Mouse (Mus musculus) splenic B cell, adult 2 months (primary cell): Measurements from ENCODE around the gene Ninl.
"Not testable (repeated sequence)": the region's sequence is repeated elsewhere in the genome, so short reads cannot be mapped to it uniquely, and the experiment has no call there.

ENCODE experiments used
- DNase-seq: peaks from one replicate; pipeline ENCODE4 v3.0.0-alpha.2; 2011; ENCODE audit warnings: low read depth, low spot score
- H3K27me3 ChIP-seq: 2 replicates; pipeline ENCODE4 v1.6.1; 2012; ENCODE audit warnings: mild to moderate bottlenecking, low read length, moderate library complexity, mixed read lengths; ENCODE audit not compliant: control insufficient read depth, poor library complexity, insufficient read depth, severe bottlenecking
- H3K36me3 ChIP-seq: 2 replicates; pipeline ENCODE4 v1.6.1; 2012; ENCODE audit warnings: mild to moderate bottlenecking, low read length, moderate library complexity, mixed read lengths; ENCODE audit not compliant: control insufficient read depth, poor library complexity, insufficient read depth, severe bottlenecking

Gene Ninl

GRCm38 (mm10) chr2:150948786-150949185, 90.4 kb downstream of the Ninl start:
- H3K27me3 ChIP-seq = no peaks in the 10 kb centered on the region
- DNase-seq = no peak
- H3K36me3 ChIP-seq = no peaks in the 10 kb centered on the region

DNA sequence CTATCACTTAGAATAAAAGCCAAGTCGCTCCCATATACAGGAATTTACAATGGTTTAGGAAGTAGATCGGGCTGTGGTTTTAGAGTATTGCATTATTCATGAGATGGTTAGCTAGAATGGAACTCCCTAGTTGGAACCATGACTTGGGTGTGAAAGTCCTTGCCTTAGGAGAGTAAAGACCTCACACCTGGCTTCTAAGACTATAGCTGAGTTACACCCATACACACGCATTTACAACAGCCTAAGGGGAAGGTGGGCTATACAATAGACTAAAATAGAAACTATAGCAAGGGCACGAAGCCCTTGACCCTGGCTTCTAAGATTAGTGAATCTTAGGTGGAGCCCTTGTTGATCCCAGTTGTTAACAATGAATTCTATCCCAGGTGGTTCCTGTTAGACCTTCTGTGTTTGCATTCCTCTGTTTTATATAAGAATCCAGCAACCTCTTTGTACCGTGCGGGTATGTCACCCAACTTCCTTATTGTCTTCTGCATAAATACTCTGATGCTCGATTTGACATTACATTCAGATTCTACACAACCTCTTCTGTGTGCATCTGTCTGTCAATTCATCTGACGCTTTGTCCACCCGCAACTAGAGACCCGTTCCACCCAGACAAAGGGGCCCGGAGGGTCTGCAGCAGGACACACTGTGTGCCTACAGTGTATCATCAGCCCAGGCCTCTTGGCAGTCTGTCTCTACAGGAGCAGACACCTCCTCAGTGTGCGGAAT, 91.1 kb downstream of the Ninl start:
- not testable (repeated sequence) for DNase-seq, H3K27me3 ChIP-seq, H3K36me3 ChIP-seq

- DNase-seq, H3K36me3 ChIP-seq, H3K27me3 ChIP-seq: not testable (repeated sequence)
These were observed 91.8 kb downstream of the Ninl start for GRCm38 (mm10) chr2:150947341-150947740.

DNA sequence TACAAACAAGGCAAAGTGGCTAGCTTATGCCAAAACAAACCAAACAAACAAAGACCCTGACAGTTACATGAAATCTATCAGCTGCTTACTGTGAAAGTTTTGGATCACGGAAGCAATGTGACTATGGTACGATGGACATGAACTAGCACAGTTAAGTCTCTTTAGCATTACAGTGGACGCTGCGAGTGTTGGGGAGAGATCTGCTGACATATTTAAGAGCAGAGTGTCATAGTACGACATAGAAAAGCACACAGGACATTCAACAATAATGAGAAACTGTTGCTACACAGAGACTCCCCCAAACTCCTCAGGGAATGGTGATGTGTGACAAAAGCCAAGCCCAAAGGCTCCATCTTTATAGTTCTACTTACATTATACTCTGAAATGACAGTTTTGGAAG, 95.2 kb downstream of the Ninl start:
- no peaks in the 10 kb centered on the region for H3K27me3 ChIP-seq
- no peak for DNase-seq

GRCm38 (mm10) chr2:150934659-150935058, 104.5 kb downstream of the Ninl start:
- Histone ChIP-seq H3K36me3 (no peaks in the 10 kb centered on the region), H3K27me3 (no peaks in the 10 kb centered on the region)
- DNase-seq = no peak

More for the DNA sequence above, 95.2 kb downstream of the Ninl start:
- no peaks in the 10 kb centered on the region for H3K36me3 ChIP-seq

GRCm38 (mm10) chr2:150933482-150933881, 105.7 kb downstream of the Ninl start:
- Histone ChIP-seq H3K27me3 (no peaks in the 10 kb centered on the region), H3K36me3 (no peaks in the 10 kb centered on the region)
- no peak for DNase-seq

- H3K36me3 ChIP-seq = no peaks in the 10 kb centered on the region
These were observed 108.4 kb downstream of the Ninl start for GRCm38 (mm10) chr2:150930806-150931205.

GRCm38 (mm10) chr2:150929156-150929555, 110.0 kb downstream of the Ninl start:
- no peaks in the 10 kb centered on the region for H3K36me3 ChIP-seq
- no peaks in the 10 kb centered on the region for H3K27me3 ChIP-seq
- no peak for DNase-seq

More at GRCm38 (mm10) chr2:150930806-150931205, 108.4 kb downstream of the Ninl start:
- H3K27me3 ChIP-seq = no peaks in the 10 kb centered on the region
- DNase-seq = no peak

DNA sequence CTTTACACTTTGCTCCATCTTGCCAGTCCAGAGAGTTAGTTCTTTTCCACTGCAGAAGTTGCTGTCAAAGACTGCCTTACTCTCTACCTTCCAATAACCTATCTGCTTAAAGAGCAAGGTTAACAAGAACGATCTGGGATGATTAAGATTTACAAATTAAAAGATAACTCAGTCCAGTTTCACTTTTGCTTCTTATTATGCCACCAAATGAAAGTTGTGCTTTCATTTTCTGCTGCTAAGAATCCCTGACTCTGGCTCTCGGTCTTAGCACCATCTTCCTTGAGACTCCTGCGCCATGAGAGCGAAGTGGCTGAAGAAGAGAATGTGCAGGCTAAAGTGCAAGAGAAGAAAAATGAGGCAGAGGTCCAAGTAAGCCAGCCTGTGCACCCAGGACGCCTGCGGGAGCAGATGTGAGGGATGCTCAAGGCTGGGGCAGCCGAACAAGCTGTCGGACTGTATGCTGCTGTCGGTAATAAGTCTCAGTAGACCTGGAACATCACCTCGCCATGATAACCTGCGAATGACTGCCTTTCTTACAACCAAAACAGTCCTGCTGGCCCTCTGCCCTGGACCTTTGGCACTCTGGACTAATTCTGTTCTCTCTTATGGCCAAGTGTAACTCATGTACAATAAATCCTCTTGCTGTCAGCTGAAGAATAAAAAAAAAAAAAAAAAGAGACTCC, 112.0 kb downstream of the Ninl start:
- Histone ChIP-seq H3K36me3 (no peaks in the 10 kb centered on the region), H3K27me3 (no peaks in the 10 kb centered on the region)
- no peak for DNase-seq

GRCm38 (mm10) chr2:150923505-150923904, 115.7 kb downstream of the Ninl start:
- DNase-seq = no peak
- Histone ChIP-seq H3K27me3 (no peaks in the 10 kb centered on the region), H3K36me3 (no peaks in the 10 kb centered on the region)

DNA sequence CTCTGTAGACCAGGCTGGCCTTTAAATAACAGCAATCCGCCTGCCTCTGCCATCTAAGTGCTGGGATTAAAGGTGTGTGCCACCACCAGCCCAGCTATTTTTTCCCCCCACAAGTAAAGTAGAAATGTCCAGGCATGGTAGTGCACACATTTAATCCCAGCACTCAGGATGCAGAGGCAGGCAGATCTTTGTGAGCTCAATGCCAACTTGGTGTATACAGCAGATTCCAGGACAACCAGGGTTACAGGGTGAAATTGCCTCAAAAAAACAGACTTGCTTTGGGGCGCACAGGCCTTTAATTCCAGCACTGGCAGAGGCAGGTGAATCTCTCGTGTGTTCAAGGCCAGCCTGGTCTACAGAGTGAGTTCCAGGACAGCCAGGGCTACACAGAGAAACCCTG, 116.2 kb downstream of the Ninl start:
- Histone ChIP-seq H3K27me3 (no peaks in the 10 kb centered on the region), H3K36me3 (no peaks in the 10 kb centered on the region)
- DNase-seq = no peak

DNA sequence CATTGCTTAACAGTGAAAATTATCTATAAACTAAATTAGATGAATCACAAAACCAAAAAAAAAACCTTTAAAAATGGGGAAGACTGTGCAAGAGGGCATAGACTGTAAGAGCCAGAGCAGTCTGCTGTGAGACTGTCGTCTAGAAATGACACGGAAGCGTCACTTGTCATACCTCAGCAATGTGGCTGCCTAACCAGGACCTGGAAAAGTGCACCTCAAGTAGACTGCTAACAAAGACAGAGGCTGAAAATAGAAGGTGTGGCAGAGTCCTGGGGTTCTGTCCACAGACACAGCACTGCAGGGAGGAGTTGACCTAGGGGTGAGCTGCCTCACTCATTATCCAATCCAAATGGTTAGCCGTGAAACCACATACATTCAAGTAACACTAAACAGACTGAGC, 117.0 kb downstream of the Ninl start:
- H3K27me3 ChIP-seq = no peaks in the 10 kb centered on the region
- no peak for DNase-seq
- no peaks in the 10 kb centered on the region for H3K36me3 ChIP-seq

GRCm38 (mm10) chr2:150921697-150922096, 117.5 kb downstream of the Ninl start:
- peak; percentile 26 for DNase-seq
- no peaks in the 10 kb centered on the region for H3K36me3 ChIP-seq
- no peaks in the 10 kb centered on the region for H3K27me3 ChIP-seq

DNA sequence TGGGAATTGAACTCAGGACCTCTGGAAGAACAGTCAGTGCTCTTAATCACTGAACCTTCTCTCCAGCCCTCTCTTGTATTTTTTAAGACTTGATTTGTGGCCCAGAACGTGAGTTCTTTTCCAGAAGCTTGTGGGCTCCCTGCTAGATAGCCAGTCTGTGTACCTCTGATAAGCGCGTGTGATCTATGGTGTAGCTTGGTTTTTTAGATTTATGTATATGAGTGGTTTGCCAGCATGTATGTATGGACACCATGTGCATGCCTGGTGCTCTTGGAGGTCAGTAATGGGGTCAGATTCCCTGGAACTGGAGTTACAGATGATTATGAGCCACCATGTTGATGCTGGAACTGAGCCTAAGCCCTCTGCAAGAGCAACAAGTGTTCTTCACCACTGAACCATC, 118.6 kb downstream of the Ninl start:
- H3K36me3 ChIP-seq = no peaks in the 10 kb centered on the region
- no peak for DNase-seq
- no peaks in the 10 kb centered on the region for H3K27me3 ChIP-seq

- Histone ChIP-seq H3K36me3 (no peaks in the 10 kb centered on the region), H3K27me3 (no peaks in the 10 kb centered on the region)
- DNase-seq = no peak
These were observed 120.5 kb downstream of the Ninl start for GRCm38 (mm10) chr2:150918720-150919119.
